9 mouse cellular contexts compared by ENCODE assay signal in the genomic region with DNA sequence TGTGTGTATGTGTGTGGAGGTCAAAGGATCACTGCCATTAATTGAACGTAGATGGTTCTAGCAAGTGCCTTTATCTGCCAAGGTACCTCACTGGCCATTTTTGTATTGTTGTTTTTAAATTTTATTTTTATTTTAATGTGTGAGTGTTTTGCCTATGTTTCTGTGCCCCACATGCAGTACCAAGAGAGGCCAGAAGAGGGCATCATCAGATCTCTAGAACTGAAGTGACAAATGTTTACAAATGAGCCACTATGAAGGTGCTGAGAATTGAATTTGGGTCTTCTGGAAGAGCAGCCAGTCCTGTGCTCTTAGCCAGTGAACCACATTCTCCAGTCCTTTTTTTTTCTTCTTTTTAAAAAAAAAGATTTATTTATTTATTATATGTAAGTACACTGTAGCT. TPM values are rescaled to one million over a fixed set of nuclear protein-coding genes. Genes with fewer than 3 reads are reported as not detected.
A peak's percentile ranks its signal among the peaks of the same experiment; 100 is the strongest.
DNase-seq lines count a peak whose midpoint lies in the region; ATAC-seq and TF ChIP-seq lines count a peak whose summit lies in the region.
"Had no signal": no experiment of that assay in that cellular context is flagged by ENCODE, and none has a peak within 500 bp of the region (broad histone marks: within the 10 kb centered on the region; RNA-seq: fewer than 3 reads in every experiment).

No protein-coding gene starts in this region.

- TF ChIP-seq POLR2A in brain, embryonic 14.5 days (IDR thresholded peaks at IDR 0.05; ENCODE audit: borderline replicate concordance, extremely low read depth, insufficient read depth, insufficient read length, poor library complexity, severe bottlenecking): no peak

- 0 out of 2 replicates have a peak, but pooled peaks cover 3% of the 10 kb centered on the region for H3K4me1 ChIP-seq in limb, embryonic 11.5 days (ENCODE audit: control insufficient read depth, insufficient read depth, low read length)

- H3K27me3 ChIP-seq in limb, embryonic 11.5 days (ENCODE audit: control insufficient read depth, insufficient read depth, low read length): 0 out of 2 replicates have a peak, but pooled peaks cover 6% of the 10 kb centered on the region
- H3K27me3 ChIP-seq in splenic B cell, adult 2 months (ENCODE audit: control insufficient read depth, insufficient read depth, low read length, poor library complexity, severe bottlenecking): no peaks in the 10 kb centered on the region

- H3K27ac ChIP-seq in limb, embryonic 11.5 days (replicated peaks; ENCODE audit: low read depth, low read length): no peak overlapping the region

- no peaks in the 10 kb centered on the region for H3K36me3 ChIP-seq in limb, embryonic 11.5 days (ENCODE audit: control insufficient read depth, insufficient read depth, low read length)
- no peaks in the 10 kb centered on the region for H3K36me3 ChIP-seq in splenic B cell, adult 2 months (ENCODE audit: control insufficient read depth, insufficient read depth, low read length, poor library complexity, severe bottlenecking)

- H3K4me2 ChIP-seq in limb, embryonic 11.5 days (ENCODE audit: low read depth, severe bottlenecking): no peak overlapping the region

- peak; percentile 46 for DNase-seq in heart, adult 8-10 months (ENCODE audit: low spot score)
- no peak for DNase-seq in heart, adult 9 months (ENCODE audit: low spot score in 2 of 2)
- DNase-seq in right cerebral cortex, postnatal 14 days: peak; percentile 46
- no peak for DNase-seq in right cerebral cortex, postnatal 25 days
- peak; percentile 33 for DNase-seq in brain, embryonic 14.5 days (ENCODE audit: low read depth)
- peak; percentile 70 for DNase-seq in limb, embryonic 11.5 days (ENCODE audit: low spot score)
- DNase-seq in splenic B cell, adult 2 months (ENCODE audit: low read depth, low spot score): peak; percentile 84

- H3K9ac ChIP-seq in limb, embryonic 11.5 days (ENCODE audit: low read length): no peak overlapping the region

- no peaks in the 10 kb centered on the region for H3K9me3 ChIP-seq in limb, embryonic 11.5 days (ENCODE audit: control insufficient read depth, low read length)

- TF ChIP-seq CTCF in brain, embryonic 14.5 days (IDR thresholded peaks at IDR 0.05; ENCODE audit: borderline replicate concordance, extremely low read depth, insufficient read depth, insufficient read length): peak; percentile 55; the same call in 1 of the 2 replicates

- no peak overlapping the region for H3K4me3 ChIP-seq in limb, embryonic 11.5 days (ENCODE audit: low read depth, low read length)

- WGBS in limb, embryonic 11.5 days: 69% methylated on average over 1 of the region's 1 CpGs

- ATAC-seq in limb, embryonic 11.5 days (ENCODE audit: insufficient number of reproducible peaks, low FRiP score, low TSS enrichment, low read depth): no peak
- ATAC-seq in frontal cortex, adult (ENCODE audit: low TSS enrichment): no peak

RNA-seq across cellular contexts. Expression of a gene that starts 5.5 kb away (rescaled TPM):
- total RNA-seq in heart, adult 8-10 months (2022): under 1 TPM in 3 of 4 experiments, not detected in 1; 0.44 to 0.53 (median 0.46) TPM
- polyA plus RNA-seq in brain, embryonic 14.5 days (2012; rRNA removed): 2.1 and 5.1 TPM in 2 replicates
- 4.6 and 5.7 TPM in 2 replicates for polyA plus RNA-seq in limb, embryonic 11.5 days (2014; fragmentation: Nextera tagmentation; extraction: Ambion mirVana)

RNA-seq across cellular contexts. Expression of a gene that starts 11.1 kb away (rescaled TPM):
- total RNA-seq in heart, adult 8-10 months (2022): not detected
- polyA plus RNA-seq in brain, embryonic 14.5 days (2012; rRNA removed): 0.18 and 0.21 TPM in 2 replicates
- polyA plus RNA-seq in limb, embryonic 11.5 days (2014; fragmentation: Nextera tagmentation; extraction: Ambion mirVana): not detected in 2 replicates
- total RNA-seq: hematopoietic stem cell, adult 5-6 weeks had no signal

RNA-seq across cellular contexts. Expression of a gene that starts 25.8 kb away (rescaled TPM):
- total RNA-seq in heart, adult 8-10 months (2022): 1 to 10 TPM; 6.0 to 7.3 (median 6.8) TPM
- 26.7 and 28.4 TPM in 2 replicates for polyA plus RNA-seq in brain, embryonic 14.5 days (2012; rRNA removed)
- polyA plus RNA-seq in limb, embryonic 11.5 days (2014; fragmentation: Nextera tagmentation; extraction: Ambion mirVana): 32.3 and 33.8 TPM in 2 replicates

RNA-seq across cellular contexts. Expression of a gene that starts 34.4 kb away (rescaled TPM):
- 100 to 1,000 TPM; 265 to 313 (median 289) TPM for total RNA-seq in heart, adult 8-10 months (2022)
- 258 and 495 TPM in 2 replicates for polyA plus RNA-seq in brain, embryonic 14.5 days (2012; rRNA removed)
- polyA plus RNA-seq in limb, embryonic 11.5 days (2014; fragmentation: Nextera tagmentation; extraction: Ambion mirVana): 98.2 and 105 TPM in 2 replicates

Comparison
In these comparisons a context has a peak if more than half of its experiments do, and no peak if none do; other contexts are left out.
1. DNase-seq: peak in heart, adult 8-10 months (single experiment), right cerebral cortex, postnatal 14 days (single experiment), brain, embryonic 14.5 days (single experiment), limb, embryonic 11.5 days (single experiment) and splenic B cell, adult 2 months (single experiment); none in heart, adult 9 months (0 of 2) and right cerebral cortex, postnatal 25 days (single experiment).